Mouse (Mus musculus): Measurements from ENCODE around the gene Fmn2.

GRCm38 (mm10) chr1:174656554-174656953 is 154.9 kb downstream of the Fmn2 start:
- no peak for TF ChIP-seq CTCF (IDR thresholded peaks at IDR 0.05; ENCODE audit: borderline replicate concordance, insufficient read depth, low read length)
- no peak for TF ChIP-seq POLR2A (IDR thresholded peaks at IDR 0.05; ENCODE audit: low read depth, low read length)
